Mouse (Mus musculus) heart, adult 8-10 months (tissue): ENCODE measurements around the gene Insig1. TPM values are rescaled to one million over a fixed set of nuclear protein-coding genes. Genes with fewer than 3 reads are reported as not detected.
A peak's percentile ranks its signal among the peaks of the same experiment; 100 is the strongest.

Source experiments
- DNase-seq: peaks from one replicate; pipeline ENCODE4 v3.0.0; 2022; ENCODE audit warnings: low spot score
- total RNA-seq, 4 experiments: library from RNA; stranded (reverse); gene quantifications; 2 replicates each; pipeline ENCODE4 v1.2.4; 2022

Gene Insig1
- total RNA-seq, 4 experiments from 2014 or later: 17.3 to 23.6 (median 18.3) TPM

GRCm38 (mm10) chr5:28063989-28064624 is 7.1 kb upstream of the Insig1 start:
- DNase-seq: no peak

- DNase-seq: no peak
Observed at GRCm38 (mm10) chr5:28065275-28065674, 5.9 kb upstream of the Insig1 start.

- no peak for DNase-seq
Observed at GRCm38 (mm10) chr5:28066311-28066710, 4.9 kb upstream of the Insig1 start.

- no peak for DNase-seq
Observed at GRCm38 (mm10) chr5:28070149-28070827, 875 bp upstream of the Insig1 start.

- peak; percentile 73 for DNase-seq
Observed at GRCm38 (mm10) chr5:28071456-28072223, 477 bp downstream of the Insig1 start.

- DNase-seq: no peak
Observed at GRCm38 (mm10) chr5:28079431-28079830, 8.3 kb downstream of the Insig1 start.

- no peak for DNase-seq
Observed at GRCm38 (mm10) chr5:28081127-28081526, 10.0 kb downstream of the Insig1 start.

GRCm38 (mm10) chr5:28081822-28082221 is 10.7 kb downstream of the Insig1 start:
- no peak for DNase-seq

GRCm38 (mm10) chr5:28082312-28082711 is 11.1 kb downstream of the Insig1 start:
- no peak for DNase-seq

- DNase-seq: no peak
Observed at GRCm38 (mm10) chr5:28082796-28083195, 11.6 kb downstream of the Insig1 start.

GRCm38 (mm10) chr5:28084743-28085142 is 13.6 kb downstream of the Insig1 start:
- no peak for DNase-seq

- no peak for DNase-seq
Observed at GRCm38 (mm10) chr5:28090547-28090946, 19.4 kb downstream of the Insig1 start.

- DNase-seq: no peak
Observed at GRCm38 (mm10) chr5:28092327-28092726, 21.2 kb downstream of the Insig1 start.

GRCm38 (mm10) chr5:28093874-28094273 is 22.7 kb downstream of the Insig1 start:
- DNase-seq: peak; percentile 71

- DNase-seq: no peak
Observed at GRCm38 (mm10) chr5:28094393-28094792, 23.2 kb downstream of the Insig1 start.

- no peak for DNase-seq
Observed at GRCm38 (mm10) chr5:28094846-28095245, 23.7 kb downstream of the Insig1 start.

- no peak for DNase-seq
Observed at GRCm38 (mm10) chr5:28095671-28096070, 24.5 kb downstream of the Insig1 start.

GRCm38 (mm10) chr5:28106966-28107365 is 35.8 kb downstream of the Insig1 start:
- DNase-seq: no peak

- no peak for DNase-seq
Observed at GRCm38 (mm10) chr5:28107974-28108373, 36.8 kb downstream of the Insig1 start.

GRCm38 (mm10) chr5:28110881-28111280 is 39.7 kb downstream of the Insig1 start:
- no peak for DNase-seq

GRCm38 (mm10) chr5:28117251-28117880 is 46.2 kb downstream of the Insig1 start:
- no peak for DNase-seq

- DNase-seq: no peak
Observed at GRCm38 (mm10) chr5:28117882-28118530, 46.8 kb downstream of the Insig1 start.
